Mouse (Mus musculus): ENCODE measurements around the gene Gm20388. TPM values are rescaled to one million over a fixed set of nuclear protein-coding genes. Genes with fewer than 3 reads are reported as not detected.
A peak's percentile ranks its signal among the peaks of the same experiment; 100 is the strongest.

The Gm20388 gene
- polyA plus RNA-seq, 1 experiment, result not detected

DNA sequence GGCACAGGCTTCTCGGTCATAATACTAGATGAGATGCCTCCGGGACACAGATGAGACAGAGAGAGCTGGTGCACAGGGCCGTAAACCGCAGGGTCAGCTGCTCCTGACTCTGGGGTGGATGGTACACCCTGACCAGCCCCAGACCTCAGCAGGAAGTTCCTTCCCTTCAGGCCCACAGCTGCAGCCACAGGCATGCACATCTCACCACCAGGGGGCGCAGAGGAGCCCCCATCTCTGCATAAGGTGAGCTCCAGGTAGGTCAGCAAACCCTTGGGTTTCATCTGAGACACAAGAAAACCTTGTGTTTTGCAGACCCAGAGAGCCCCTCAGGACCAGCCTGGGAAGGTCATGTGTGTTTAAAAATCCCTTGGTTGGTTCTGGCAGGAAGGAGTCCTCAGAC is 1059.7 kb downstream of the Gm20388 start:
- TF ChIP-seq POLR2A (IDR thresholded peaks at IDR 0.05; ENCODE audit: insufficient read depth, low read depth, low read length) (no peak), CTCF (IDR thresholded peaks at IDR 0.05; ENCODE audit: insufficient read depth, low read depth, low read length) (peak; percentile 61)
- H3K4me3 ChIP-seq (ENCODE audit: insufficient read depth, low read depth, low read length), result no peak overlapping the region
- 40% methylated on average over 5 of the region's 5 CpGs for WGBS
- H3K27ac ChIP-seq (ENCODE audit: insufficient read depth, low read depth, low read length), result no peak overlapping the region
- peaks cover 15% of the 10 kb centered on the region for H3K4me1 ChIP-seq (ENCODE audit: control insufficient read depth, insufficient read depth, low read length)

DNA sequence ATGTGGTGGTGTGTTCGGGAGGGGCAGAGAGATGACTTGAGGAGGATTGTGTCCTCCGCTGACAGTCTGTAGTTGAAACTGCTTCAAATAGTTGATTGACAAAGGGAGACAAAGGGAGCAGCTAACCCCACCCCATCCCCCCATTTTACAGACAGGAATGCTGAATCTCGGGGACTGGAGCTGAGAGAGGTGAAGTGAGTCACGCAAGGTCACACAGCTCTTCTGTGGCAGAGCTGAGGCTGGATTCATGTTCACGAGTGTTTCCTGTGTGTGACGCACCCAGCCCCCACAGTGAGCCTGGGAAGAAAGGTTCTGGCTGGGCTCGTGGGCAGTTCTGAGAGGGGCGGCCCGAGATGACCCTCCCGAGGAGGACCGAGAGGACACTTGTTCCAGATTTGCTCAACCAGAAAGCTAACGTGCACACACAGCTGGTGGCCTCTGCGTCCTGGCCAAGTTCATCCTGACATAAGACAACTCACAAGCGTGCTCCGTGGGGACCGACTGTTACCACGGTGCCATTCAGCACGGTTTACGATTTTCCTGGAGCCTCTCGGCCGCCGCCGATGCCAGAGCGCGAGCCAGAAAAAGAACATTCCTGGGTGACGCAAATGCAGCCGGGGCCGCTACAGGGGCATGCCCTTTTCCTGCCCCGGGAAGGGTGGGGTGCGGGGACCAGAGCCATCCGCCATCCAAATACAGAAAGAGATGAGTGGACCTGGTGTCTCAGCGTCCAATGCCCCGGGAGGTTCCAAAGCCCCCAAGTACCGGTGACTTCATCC is 1061.2 kb downstream of the Gm20388 start:
- no peak overlapping the region for H3K27ac ChIP-seq (ENCODE audit: insufficient read depth, low read depth, low read length)
- peak overlapping the region; percentile 33 for H3K4me3 ChIP-seq (ENCODE audit: insufficient read depth, low read depth, low read length)
- 16% methylated on average over 34 of the region's 34 CpGs for whole genome bisulfite sequencing
- no peak for TF ChIP-seq POLR2A (IDR thresholded peaks at IDR 0.05; ENCODE audit: insufficient read depth, low read depth, low read length)
- no peak for TF ChIP-seq CTCF (IDR thresholded peaks at IDR 0.05; ENCODE audit: insufficient read depth, low read depth, low read length)
- H3K4me1 ChIP-seq (ENCODE audit: control insufficient read depth, insufficient read depth, low read length), result peaks cover 15% of the 10 kb centered on the region

DNA sequence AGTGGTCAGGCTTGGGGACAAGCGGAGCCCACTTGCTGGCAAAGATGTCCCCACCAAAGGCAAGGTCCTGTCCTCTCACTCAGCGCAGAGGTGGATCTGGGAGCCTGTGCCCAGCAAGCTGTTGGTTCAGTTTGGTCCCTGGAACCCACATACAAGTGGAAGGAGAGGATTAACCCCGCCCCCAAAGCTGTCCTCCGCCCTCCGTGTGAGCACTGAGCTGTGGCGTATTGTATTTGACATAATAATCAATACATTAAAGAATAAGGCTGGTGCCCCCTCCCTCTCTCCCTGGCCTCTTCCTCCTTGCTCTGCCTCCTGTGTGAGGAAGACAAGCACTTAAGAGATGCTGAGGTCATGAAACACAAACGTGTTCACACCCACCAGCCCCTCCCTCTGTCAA is 1062.4 kb downstream of the Gm20388 start:
- TF ChIP-seq CTCF (IDR thresholded peaks at IDR 0.05; ENCODE audit: insufficient read depth, low read depth, low read length) (no peak), POLR2A (IDR thresholded peaks at IDR 0.05; ENCODE audit: insufficient read depth, low read depth, low read length) (no peak)
- Histone ChIP-seq H3K27ac (ENCODE audit: insufficient read depth, low read depth, low read length) (no peak overlapping the region), H3K4me1 (ENCODE audit: control insufficient read depth, insufficient read depth, low read length) (peaks cover 15% of the 10 kb centered on the region), H3K4me3 (ENCODE audit: insufficient read depth, low read depth, low read length) (no peak overlapping the region)
- 24% methylated on average over 7 of the region's 7 CpGs for WGBS

DNA sequence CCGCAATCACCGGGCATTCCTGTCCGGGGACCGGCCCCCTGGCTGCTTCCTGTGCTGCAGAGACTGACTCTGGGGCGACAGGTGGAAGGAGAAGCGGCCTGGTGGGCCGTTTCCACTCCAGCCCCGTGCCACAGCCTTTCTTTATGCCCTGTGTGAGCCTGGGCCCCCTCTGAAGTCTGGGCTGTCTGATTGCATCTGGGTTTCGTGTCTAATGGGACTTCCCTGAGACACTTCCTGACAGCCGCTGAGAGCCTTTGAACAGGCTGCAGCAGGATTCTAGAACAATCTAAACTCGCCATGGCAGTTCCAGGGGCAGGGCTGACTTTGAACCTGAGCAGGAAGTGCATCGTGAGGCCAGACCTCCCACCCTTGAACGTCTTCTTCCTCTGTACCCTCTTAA is 1066.5 kb downstream of the Gm20388 start:
- Histone ChIP-seq H3K4me3 (ENCODE audit: insufficient read depth, low read depth, low read length) (no peak overlapping the region), H3K4me1 (ENCODE audit: control insufficient read depth, insufficient read depth, low read length) (peaks cover 9% of the 10 kb centered on the region), H3K27ac (ENCODE audit: insufficient read depth, low read depth, low read length) (no peak overlapping the region)
- TF ChIP-seq POLR2A (IDR thresholded peaks at IDR 0.05; ENCODE audit: insufficient read depth, low read depth, low read length), result no peak
- TF ChIP-seq CTCF (IDR thresholded peaks at IDR 0.05; ENCODE audit: insufficient read depth, low read depth, low read length), result no peak
- WGBS, result 84% methylated on average over 13 of the region's 13 CpGs

DNA sequence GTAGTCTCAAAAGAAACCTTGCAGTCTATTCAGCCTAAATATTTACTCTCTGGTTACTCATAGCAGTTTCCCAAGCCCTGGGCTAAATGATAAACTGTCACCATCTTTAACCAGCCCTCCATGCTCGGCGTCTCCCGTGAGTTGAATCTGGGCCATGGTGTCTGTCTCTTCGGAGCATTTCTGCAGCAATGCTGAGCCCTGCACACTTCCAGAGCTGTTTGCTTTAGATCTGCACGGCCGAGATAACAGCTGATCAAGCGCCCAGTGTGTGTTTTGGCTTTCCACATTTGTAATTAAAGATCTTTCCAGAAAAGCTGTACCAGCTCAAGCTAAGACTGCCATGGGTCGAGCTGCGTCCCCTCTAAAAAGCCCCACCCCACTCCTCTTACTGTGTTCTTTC is 1068.6 kb downstream of the Gm20388 start:
- no peak overlapping the region for H3K4me3 ChIP-seq (ENCODE audit: insufficient read depth, low read depth, low read length)
- no peak overlapping the region for H3K27ac ChIP-seq (ENCODE audit: insufficient read depth, low read depth, low read length)
- no peaks in the 10 kb centered on the region for H3K4me1 ChIP-seq (ENCODE audit: control insufficient read depth, insufficient read depth, low read length)
- no peak for TF ChIP-seq POLR2A (IDR thresholded peaks at IDR 0.05; ENCODE audit: insufficient read depth, low read depth, low read length)
- no peak for TF ChIP-seq CTCF (IDR thresholded peaks at IDR 0.05; ENCODE audit: insufficient read depth, low read depth, low read length)
- WGBS, result 40% methylated on average over 9 of the region's 9 CpGs

DNA sequence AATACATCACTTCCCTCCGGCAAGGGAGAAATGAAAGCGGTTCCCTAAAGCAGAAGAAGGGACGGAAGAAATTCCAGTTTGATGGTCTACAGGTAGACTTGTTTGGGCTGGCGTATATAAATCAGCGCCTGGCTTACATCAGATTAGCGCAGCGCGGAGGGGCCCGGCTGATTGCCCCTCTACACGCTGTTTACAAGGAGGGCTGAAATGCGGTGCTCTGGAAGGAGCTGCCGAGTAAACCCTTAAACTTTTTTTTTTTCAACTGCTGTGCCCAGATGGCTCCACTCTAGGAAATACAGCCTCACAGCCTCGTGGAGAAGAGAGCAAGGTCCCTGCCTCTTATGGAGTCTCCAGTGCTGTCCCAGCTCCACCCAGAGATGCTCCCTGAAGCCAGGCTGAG is 1070.3 kb downstream of the Gm20388 start:
- no peak for TF ChIP-seq POLR2A (IDR thresholded peaks at IDR 0.05; ENCODE audit: insufficient read depth, low read depth, low read length)
- TF ChIP-seq CTCF (IDR thresholded peaks at IDR 0.05; ENCODE audit: insufficient read depth, low read depth, low read length), result no peak
- no peak overlapping the region for H3K27ac ChIP-seq (ENCODE audit: insufficient read depth, low read depth, low read length)
- 57% methylated on average over 13 of the region's 13 CpGs for WGBS

DNA sequence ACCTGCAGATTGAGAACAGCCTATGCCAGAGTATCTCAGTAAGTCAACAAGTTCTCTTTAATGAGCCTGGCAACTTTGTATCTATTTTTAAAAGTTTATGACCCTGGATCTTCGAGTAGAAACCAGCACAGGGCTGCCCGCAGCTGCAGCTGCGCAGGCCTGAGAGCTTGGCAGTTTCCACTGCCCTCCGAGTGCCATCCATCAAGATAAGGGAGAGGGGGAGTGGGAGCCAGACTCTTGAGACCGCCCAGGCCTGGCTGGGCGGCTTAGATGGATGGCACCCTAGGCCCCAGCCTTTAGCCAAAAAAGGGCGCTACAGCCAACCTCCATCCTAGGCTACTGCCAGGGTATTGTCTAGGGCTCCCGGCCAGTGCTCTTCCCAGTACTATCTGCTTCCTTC is 1074.2 kb downstream of the Gm20388 start:
- no peaks in the 10 kb centered on the region for H3K4me1 ChIP-seq (ENCODE audit: control insufficient read depth, insufficient read depth, low read length)
- WGBS, result 87% methylated on average over 8 of the region's 8 CpGs
- no peak for TF ChIP-seq POLR2A (IDR thresholded peaks at IDR 0.05; ENCODE audit: insufficient read depth, low read depth, low read length)
- TF ChIP-seq CTCF (IDR thresholded peaks at IDR 0.05; ENCODE audit: insufficient read depth, low read depth, low read length), result no peak
- no peak overlapping the region for H3K27ac ChIP-seq (ENCODE audit: insufficient read depth, low read depth, low read length)
- H3K4me3 ChIP-seq (ENCODE audit: insufficient read depth, low read depth, low read length), result no peak overlapping the region

More for the DNA sequence above, 1070.3 kb downstream of the Gm20388 start:
- Histone ChIP-seq H3K4me3 (ENCODE audit: insufficient read depth, low read depth, low read length) (no peak overlapping the region), H3K4me1 (ENCODE audit: control insufficient read depth, insufficient read depth, low read length) (no peaks in the 10 kb centered on the region)

DNA sequence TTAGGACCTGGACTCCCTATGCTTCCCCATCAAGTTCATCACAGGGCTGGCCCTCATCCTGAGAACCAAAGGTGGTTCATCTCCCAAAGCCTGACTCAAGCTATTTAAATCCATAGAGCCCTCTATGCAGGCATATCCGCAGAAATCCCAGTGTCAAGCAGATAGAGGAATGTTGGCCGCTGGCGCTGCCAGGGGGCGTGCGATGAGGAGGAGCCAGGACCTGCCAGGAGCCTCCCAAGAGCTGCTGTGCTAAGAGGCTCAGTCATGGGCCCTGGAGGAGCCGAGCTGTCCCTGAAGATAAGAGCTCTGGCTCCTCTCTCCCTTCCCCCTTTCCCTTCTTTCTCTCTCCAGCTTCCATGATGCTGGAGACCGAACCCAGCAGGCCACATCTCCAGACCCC is 1075.4 kb downstream of the Gm20388 start:
- Histone ChIP-seq H3K27ac (ENCODE audit: insufficient read depth, low read depth, low read length) (no peak overlapping the region), H3K4me1 (ENCODE audit: control insufficient read depth, insufficient read depth, low read length) (no peaks in the 10 kb centered on the region), H3K4me3 (ENCODE audit: insufficient read depth, low read depth, low read length) (no peak overlapping the region)
- 87% methylated on average over 7 of the region's 7 CpGs for WGBS
- TF ChIP-seq POLR2A (IDR thresholded peaks at IDR 0.05; ENCODE audit: insufficient read depth, low read depth, low read length) (no peak), CTCF (IDR thresholded peaks at IDR 0.05; ENCODE audit: insufficient read depth, low read depth, low read length) (no peak)

DNA sequence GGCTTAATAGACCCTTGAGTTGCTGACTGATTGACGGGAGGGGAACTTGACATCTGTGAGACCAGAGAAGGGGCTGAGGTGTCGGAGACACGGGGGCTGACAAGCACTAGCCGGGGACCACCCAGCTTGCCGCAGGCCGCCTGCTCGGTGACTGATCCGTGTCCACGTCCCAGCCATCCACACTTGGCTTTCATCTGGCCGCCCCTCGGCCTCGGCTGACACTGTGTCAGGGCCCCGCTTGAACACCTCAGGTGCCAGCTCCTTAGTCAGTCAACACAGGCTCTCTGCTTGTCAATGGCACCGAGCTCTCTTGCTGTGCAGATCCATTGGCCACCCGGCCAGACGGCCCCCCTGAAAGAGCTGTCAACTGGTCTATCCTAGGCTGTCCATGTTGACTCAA is 1083.1 kb downstream of the Gm20388 start:
- TF ChIP-seq POLR2A (IDR thresholded peaks at IDR 0.05; ENCODE audit: insufficient read depth, low read depth, low read length) (no peak), CTCF (IDR thresholded peaks at IDR 0.05; ENCODE audit: insufficient read depth, low read depth, low read length) (no peak)
- no peak overlapping the region for H3K4me3 ChIP-seq (ENCODE audit: insufficient read depth, low read depth, low read length)
- 0 out of 2 replicates have a peak, but pooled peaks cover 4% of the 10 kb centered on the region for H3K4me1 ChIP-seq (ENCODE audit: control insufficient read depth, insufficient read depth, low read length)
- no peak overlapping the region for H3K27ac ChIP-seq (ENCODE audit: insufficient read depth, low read depth, low read length)
- WGBS, result 90% methylated on average over 16 of the region's 16 CpGs

All from olfactory bulb, adult 2 months (tissue).